Mouse (Mus musculus) brain, embryonic 14.5 days (tissue): ENCODE results near the gene Vcp. TPM values are rescaled to one million over a fixed set of nuclear protein-coding genes. Genes with fewer than 3 reads are reported as not detected.

ENCODE experiments used
- DNase-seq: peaks from one replicate; pipeline ENCODE4 v3.0.0-alpha.2; 2011; ENCODE audit warnings: low read depth
- CTCF ChIP-seq: fragments of 200-500 bp; IDR thresholded peaks from 2 replicates; pipeline ENCODE4 v1.5.1; 2012; ENCODE audit warnings: inconsistent platforms, mild to moderate bottlenecking, moderate library complexity, borderline replicate concordance; ENCODE audit not compliant: insufficient read depth, insufficient read length; ENCODE audit errors: extremely low read depth
- POLR2A ChIP-seq: fragments of 200-500 bp; IDR thresholded peaks from 2 replicates; pipeline ENCODE4 v1.6.1; 2012; ENCODE audit warnings: mild to moderate bottlenecking, inconsistent platforms, borderline replicate concordance; ENCODE audit not compliant: poor library complexity, insufficient read depth, insufficient read length, severe bottlenecking; ENCODE audit errors: extremely low read depth
- polyA plus RNA-seq: library from polyadenylated mRNA; depleted of rRNA; stranded (reverse); fragments of >200 nt; gene quantifications from 2 replicates; pipeline ENCODE4 v1.2.3, GENCODE M21; 2012

The Vcp gene
- polyA plus RNA-seq, 1 experiment: 264 TPM

- TF ChIP-seq CTCF (no peak), POLR2A (no peak)
- peak; percentile 69 for DNase-seq
These were observed 48.8 kb downstream of the Vcp start for GRCm38 (mm10) chr4:42951206-42952195.

- peak; percentile 96 for DNase-seq
- TF ChIP-seq POLR2A (no peak), CTCF (no peak)
These were observed 50.2 kb downstream of the Vcp start for GRCm38 (mm10) chr4:42950065-42950558.

- no peak for TF ChIP-seq CTCF
- TF ChIP-seq POLR2A: peak; percentile 97
- DNase-seq: peak; percentile 99
These were observed 50.6 kb downstream of the Vcp start, which contains the start of gene Dnajb5 for GRCm38 (mm10) chr4:42949676-42950051. Gene Dnajb5 (plus strand): TSS chr4:42949814.

- no peak for DNase-seq
- no peak for TF ChIP-seq CTCF
- TF ChIP-seq POLR2A: no peak
These were observed 51.1 kb downstream of the Vcp start for GRCm38 (mm10) chr4:42949051-42949675.

- DNase-seq: peak; percentile 46
- TF ChIP-seq CTCF (no peak), POLR2A (no peak)
These were observed 51.8 kb downstream of the Vcp start for GRCm38 (mm10) chr4:42948527-42948926.

GRCm38 (mm10) chr4:42946733-42947290, 53.5 kb downstream of the Vcp start:
- no peak for TF ChIP-seq CTCF
- no peak for TF ChIP-seq POLR2A
- DNase-seq: peak; percentile 97

GRCm38 (mm10) chr4:42945952-42946351, 54.4 kb downstream of the Vcp start:
- peak; percentile 88 for DNase-seq
- TF ChIP-seq CTCF (peak; percentile 63; the same call in 1 of the 2 replicates), POLR2A (no peak)

GRCm38 (mm10) chr4:42945445-42945844, 54.9 kb downstream of the Vcp start:
- no peak for DNase-seq
- TF ChIP-seq POLR2A (no peak), CTCF (no peak)

- no peak for DNase-seq
- no peak for TF ChIP-seq CTCF
- no peak for TF ChIP-seq POLR2A
These were observed 55.3 kb downstream of the Vcp start for GRCm38 (mm10) chr4:42945043-42945442.

GRCm38 (mm10) chr4:42944185-42944584, 56.1 kb downstream of the Vcp start:
- no peak for DNase-seq
- TF ChIP-seq CTCF (no peak), POLR2A (no peak)

- peak; percentile 94 for DNase-seq
- TF ChIP-seq CTCF (no peak), POLR2A (no peak)
These were observed 57.0 kb downstream of the Vcp start for GRCm38 (mm10) chr4:42943341-42943740.
